ENCODE assay signal across 1 mouse cellular context in the genomic region with DNA sequence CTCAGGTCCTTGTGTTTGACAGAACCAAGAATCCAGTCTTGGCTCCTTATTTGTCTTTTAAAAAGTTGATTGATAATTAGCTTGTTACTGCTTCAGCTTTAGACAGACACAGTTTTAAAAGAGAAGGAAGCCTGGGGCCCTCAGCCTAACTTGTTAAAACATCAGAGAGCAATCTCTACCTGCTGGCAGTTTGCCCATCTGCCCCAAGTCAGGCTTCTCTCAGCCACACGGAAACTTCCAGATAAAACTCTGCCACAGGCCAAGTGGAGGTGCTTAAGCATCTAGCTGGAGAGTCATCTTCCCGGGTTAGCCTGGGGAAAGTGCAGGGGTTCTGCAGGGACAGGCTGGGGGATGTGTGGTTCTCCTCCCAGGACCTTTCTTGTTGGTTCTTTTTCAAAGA.
TF ChIP-seq lines count a peak whose summit lies in the region.

No protein-coding gene starts in this region.

TF ChIP-seq in MEL, 35 proteins besides CTCF, POLR2A, EP300 and RAD21:
- TF ChIP-seq POLR2AphosphoS5 (IDR thresholded peaks at IDR 0.05; ENCODE audit: borderline replicate concordance, low read depth, low read length) (no peak), TBP (IDR thresholded peaks at IDR 0.05; ENCODE audit: low read depth, low read length) (no peak), CHD2 (IDR thresholded peaks at IDR 0.05; ENCODE audit: low read length) (no peak), ZKSCAN1 (IDR thresholded peaks at IDR 0.05; ENCODE audit: low read depth, low read length) (no peak), NELFE (IDR thresholded peaks at IDR 0.05; ENCODE audit: low read depth, low read length) (no peak), RCOR1 (IDR thresholded peaks at IDR 0.05; ENCODE audit: low read depth, low read length) (peak; percentile 42; the same call in 1 of the 2 replicates)
TF ChIP-seq in MEL: peak in this region for 1.
